Mouse (Mus musculus): ENCODE results near the gene Rnf149. TPM values are rescaled to one million over a fixed set of nuclear protein-coding genes. Genes with fewer than 3 reads are reported as not detected.

Gene Rnf149
- total and polyA plus RNA-seq, 2 experiments = 58.9 to 83.6 TPM

DNA sequence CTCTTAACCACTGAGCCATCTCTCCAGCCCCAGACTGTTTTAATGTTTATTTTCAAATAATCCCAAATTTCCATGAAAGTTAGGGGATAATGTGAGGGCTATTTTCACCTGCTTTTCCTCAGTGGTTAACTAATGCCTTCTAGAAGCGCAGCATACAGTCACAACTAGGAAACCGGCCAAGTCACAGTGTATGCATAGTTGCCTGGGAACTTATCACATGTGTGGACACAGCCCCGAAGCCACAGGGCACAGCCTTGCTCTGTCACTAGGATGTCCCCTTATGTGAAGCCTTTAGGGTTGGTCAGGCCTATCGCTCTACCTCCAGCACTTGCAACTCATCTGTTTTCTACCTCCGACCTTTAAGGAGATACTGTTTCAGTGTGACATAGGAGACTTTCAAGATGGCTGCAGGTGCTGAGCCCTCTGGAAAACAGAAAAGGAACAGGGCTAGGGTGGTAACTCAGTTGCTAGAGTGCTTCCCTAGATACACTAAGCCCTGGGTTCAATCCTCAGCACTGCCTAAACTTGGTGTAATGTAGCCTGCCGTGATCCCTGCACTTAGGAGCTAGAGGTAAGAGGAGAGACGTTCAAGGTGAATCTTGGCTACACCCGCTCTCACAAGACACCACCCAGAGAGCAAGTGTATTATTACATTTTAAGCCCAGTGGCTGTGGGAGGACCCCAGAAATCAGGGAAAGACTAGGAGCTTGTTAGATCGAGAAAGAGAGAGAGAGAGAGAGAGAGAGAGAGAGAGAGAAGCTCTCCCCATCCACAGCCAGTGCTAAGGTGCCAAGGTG lies 50.6 kb downstream of the Rnf149 start:
- Histone ChIP-seq H3K4me1 (ENCODE audit: control insufficient read depth, insufficient read depth, low read length) (peaks cover 2% of the 10 kb centered on the region; the same call in 1 of the 2 replicates), H3K79me2 (ENCODE audit: control insufficient read depth, insufficient read depth, low read length) (no peaks in the 10 kb centered on the region), H3K27me3 (ENCODE audit: control insufficient read depth, insufficient read depth, low read length) (no peaks in the 10 kb centered on the region), H3K9ac (ENCODE audit: low read depth, low read length) (no peak overlapping the region), H3K36me3 (ENCODE audit: control insufficient read depth, insufficient read depth, low read length) (no peaks in the 10 kb centered on the region), H3K4me3 (ENCODE audit: insufficient read depth, low read depth, low read length) (no peak overlapping the region), H3K27ac (replicated peaks; ENCODE audit: insufficient read depth, low read depth, low read length) (no peak overlapping the region)
- WGBS = 82% methylated on average over 9 of the region's 9 CpGs
- TF ChIP-seq POLR2A (IDR thresholded peaks at IDR 0.05; ENCODE audit: extremely low read depth, insufficient read depth, low read length) (no peak), CTCF (IDR thresholded peaks at IDR 0.05; ENCODE audit: low read depth, low read length) (no peak)
- DNase-seq (ENCODE audit: extremely low read depth, low read depth, low spot score) = no peak

DNA sequence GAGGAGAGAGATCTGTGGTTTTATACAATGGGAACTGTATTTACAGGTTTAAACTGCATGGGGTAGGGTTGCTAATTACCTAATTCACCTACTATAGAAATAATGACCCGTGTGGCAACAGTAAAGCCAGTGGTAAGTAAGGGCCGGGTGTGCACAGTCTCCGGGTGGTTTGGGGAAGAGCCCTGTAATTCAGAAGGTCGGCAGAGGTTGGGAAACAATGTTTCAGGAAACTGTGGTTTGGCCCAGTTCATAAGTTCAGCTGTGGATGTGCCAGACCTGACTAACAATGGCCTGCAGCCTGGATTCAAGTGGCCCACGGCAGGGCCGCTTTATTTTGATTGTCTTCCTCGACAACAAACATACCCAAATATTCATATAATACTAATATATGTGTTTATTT lies 51.4 kb downstream of the Rnf149 start:
- Histone ChIP-seq H3K27ac (replicated peaks; ENCODE audit: insufficient read depth, low read depth, low read length) (no peak overlapping the region), H3K27me3 (ENCODE audit: control insufficient read depth, insufficient read depth, low read length) (no peaks in the 10 kb centered on the region), H3K9ac (ENCODE audit: low read depth, low read length) (no peak overlapping the region), H3K79me2 (ENCODE audit: control insufficient read depth, insufficient read depth, low read length) (no peaks in the 10 kb centered on the region), H3K36me3 (ENCODE audit: control insufficient read depth, insufficient read depth, low read length) (no peaks in the 10 kb centered on the region), H3K4me3 (ENCODE audit: insufficient read depth, low read depth, low read length) (no peak overlapping the region), H3K4me1 (ENCODE audit: control insufficient read depth, insufficient read depth, low read length) (peaks cover 2% of the 10 kb centered on the region; the same call in 1 of the 2 replicates)
- DNase-seq (ENCODE audit: extremely low read depth, low read depth, low spot score) = no peak
- TF ChIP-seq POLR2A (IDR thresholded peaks at IDR 0.05; ENCODE audit: extremely low read depth, insufficient read depth, low read length) (no peak), CTCF (IDR thresholded peaks at IDR 0.05; ENCODE audit: low read depth, low read length) (no peak)
- 64% methylated on average over 7 of the region's 7 CpGs for WGBS

DNA sequence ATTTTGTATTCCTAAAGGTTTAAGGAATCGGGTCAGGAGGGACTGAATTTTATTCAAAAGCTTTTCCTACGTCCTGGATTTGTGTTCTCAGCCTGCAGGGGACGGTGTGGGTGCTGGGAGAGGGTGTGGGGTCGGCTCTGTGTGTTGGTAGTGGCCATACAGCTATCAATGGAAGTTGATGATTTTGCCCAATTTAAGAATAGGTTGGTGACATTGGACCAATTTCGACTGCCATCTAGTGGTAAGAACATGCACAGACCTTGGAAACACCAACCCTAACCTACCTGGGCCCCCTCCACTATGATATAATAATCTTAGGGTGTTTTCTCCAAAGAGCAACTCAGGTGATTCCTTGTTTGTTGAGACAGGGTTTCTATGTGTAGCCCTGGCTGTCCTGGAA lies 54.7 kb downstream of the Rnf149 start:
- no peaks in the 10 kb centered on the region for H3K36me3 ChIP-seq (ENCODE audit: control insufficient read depth, insufficient read depth, low read length)
- H3K27ac ChIP-seq (replicated peaks; ENCODE audit: insufficient read depth, low read depth, low read length) = no peak overlapping the region
- no peaks in the 10 kb centered on the region for H3K27me3 ChIP-seq (ENCODE audit: control insufficient read depth, insufficient read depth, low read length)
- no peaks in the 10 kb centered on the region for H3K4me1 ChIP-seq (ENCODE audit: control insufficient read depth, insufficient read depth, low read length)
- no peak overlapping the region for H3K4me3 ChIP-seq (ENCODE audit: insufficient read depth, low read depth, low read length)
- H3K9ac ChIP-seq (ENCODE audit: low read depth, low read length) = no peak overlapping the region
- TF ChIP-seq CTCF (IDR thresholded peaks at IDR 0.05; ENCODE audit: low read depth, low read length) (peak; percentile 68), POLR2A (IDR thresholded peaks at IDR 0.05; ENCODE audit: extremely low read depth, insufficient read depth, low read length) (no peak)
- WGBS = 21% methylated on average over 5 of the region's 5 CpGs
- peak; percentile 41 for DNase-seq (ENCODE audit: extremely low read depth, low read depth, low spot score)
- no peaks in the 10 kb centered on the region for H3K79me2 ChIP-seq (ENCODE audit: control insufficient read depth, insufficient read depth, low read length)

DNA sequence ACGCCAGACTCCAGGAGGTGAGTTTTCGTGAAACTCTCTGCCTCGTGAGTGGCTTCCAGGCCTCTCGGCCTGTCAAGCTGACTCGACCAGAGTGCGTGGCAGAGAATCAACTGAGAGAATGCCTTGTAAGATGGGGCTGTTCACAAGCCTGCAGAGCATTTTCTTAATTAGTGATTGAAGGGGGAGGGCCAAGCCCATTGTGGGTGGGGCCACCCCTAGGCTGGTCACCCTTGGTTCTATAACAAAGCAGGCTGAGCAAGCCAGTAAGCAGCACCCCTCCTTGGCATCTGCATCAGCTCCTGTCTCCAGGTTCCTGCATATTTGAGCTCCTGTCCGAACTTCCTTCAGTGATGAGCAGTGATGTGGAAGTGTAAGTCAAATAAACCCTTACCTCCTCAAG lies 55.9 kb downstream of the Rnf149 start:
- 95% methylated on average over 7 of the region's 7 CpGs for WGBS
- no peaks in the 10 kb centered on the region for H3K36me3 ChIP-seq (ENCODE audit: control insufficient read depth, insufficient read depth, low read length)
- TF ChIP-seq CTCF (IDR thresholded peaks at IDR 0.05; ENCODE audit: low read depth, low read length) (no peak), POLR2A (IDR thresholded peaks at IDR 0.05; ENCODE audit: extremely low read depth, insufficient read depth, low read length) (no peak)
- no peaks in the 10 kb centered on the region for H3K27me3 ChIP-seq (ENCODE audit: control insufficient read depth, insufficient read depth, low read length)
- H3K9ac ChIP-seq (ENCODE audit: low read depth, low read length) = no peak overlapping the region
- no peak overlapping the region for H3K4me3 ChIP-seq (ENCODE audit: insufficient read depth, low read depth, low read length)
- no peak for DNase-seq (ENCODE audit: extremely low read depth, low read depth, low spot score)
- no peak overlapping the region for H3K27ac ChIP-seq (replicated peaks; ENCODE audit: insufficient read depth, low read depth, low read length)
- H3K79me2 ChIP-seq (ENCODE audit: control insufficient read depth, insufficient read depth, low read length) = no peaks in the 10 kb centered on the region
- no peaks in the 10 kb centered on the region for H3K4me1 ChIP-seq (ENCODE audit: control insufficient read depth, insufficient read depth, low read length)

DNA sequence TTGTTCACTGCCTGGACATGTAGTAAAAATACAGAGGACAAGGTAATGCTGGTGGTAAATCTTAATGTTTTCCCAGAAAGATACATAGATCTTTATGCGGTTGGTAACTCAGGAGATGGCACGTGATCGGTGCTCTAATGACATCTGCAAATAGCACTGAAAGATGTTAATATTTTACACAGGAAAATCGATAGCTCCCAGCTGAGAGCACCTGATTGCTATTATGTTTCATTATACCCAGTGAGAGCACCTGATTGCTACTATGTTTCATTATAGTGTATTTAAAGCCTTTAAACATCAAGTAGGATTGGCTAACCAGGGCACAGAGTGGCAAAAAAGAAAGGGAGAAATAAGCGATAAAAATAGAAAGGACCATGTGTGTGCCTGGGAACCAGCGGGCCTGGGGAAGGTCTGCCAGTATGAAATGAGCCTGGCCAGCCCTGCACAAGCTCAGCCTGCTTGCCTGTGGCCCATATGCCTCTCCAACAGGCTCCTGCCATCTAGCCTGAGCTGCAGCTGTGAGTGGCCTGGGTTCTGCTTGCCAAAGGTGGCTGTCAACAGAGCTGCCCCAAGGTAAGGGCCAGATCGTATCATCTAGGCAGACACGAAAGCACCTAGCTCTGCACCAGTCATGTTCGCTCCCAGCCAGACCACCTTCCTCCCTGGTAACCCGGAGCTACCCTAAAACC lies 61.8 kb downstream of the Rnf149 start:
- DNase-seq (ENCODE audit: extremely low read depth, low read depth, low spot score) = peak; percentile 90
- Histone ChIP-seq H3K9ac (ENCODE audit: low read depth, low read length) (no peak overlapping the region), H3K36me3 (ENCODE audit: control insufficient read depth, insufficient read depth, low read length) (no peaks in the 10 kb centered on the region), H3K79me2 (ENCODE audit: control insufficient read depth, insufficient read depth, low read length) (no peaks in the 10 kb centered on the region), H3K4me1 (ENCODE audit: control insufficient read depth, insufficient read depth, low read length) (peaks cover 9% of the 10 kb centered on the region; the same call in 1 of the 2 replicates), H3K27me3 (ENCODE audit: control insufficient read depth, insufficient read depth, low read length) (no peaks in the 10 kb centered on the region), H3K4me3 (ENCODE audit: insufficient read depth, low read depth, low read length) (no peak overlapping the region), H3K27ac (replicated peaks; ENCODE audit: insufficient read depth, low read depth, low read length) (no peak overlapping the region)
- TF ChIP-seq POLR2A (IDR thresholded peaks at IDR 0.05; ENCODE audit: extremely low read depth, insufficient read depth, low read length) (no peak), CTCF (IDR thresholded peaks at IDR 0.05; ENCODE audit: low read depth, low read length) (no peak)
- WGBS = 39% methylated on average over 10 of the region's 10 CpGs
